In the genomic region with DNA sequence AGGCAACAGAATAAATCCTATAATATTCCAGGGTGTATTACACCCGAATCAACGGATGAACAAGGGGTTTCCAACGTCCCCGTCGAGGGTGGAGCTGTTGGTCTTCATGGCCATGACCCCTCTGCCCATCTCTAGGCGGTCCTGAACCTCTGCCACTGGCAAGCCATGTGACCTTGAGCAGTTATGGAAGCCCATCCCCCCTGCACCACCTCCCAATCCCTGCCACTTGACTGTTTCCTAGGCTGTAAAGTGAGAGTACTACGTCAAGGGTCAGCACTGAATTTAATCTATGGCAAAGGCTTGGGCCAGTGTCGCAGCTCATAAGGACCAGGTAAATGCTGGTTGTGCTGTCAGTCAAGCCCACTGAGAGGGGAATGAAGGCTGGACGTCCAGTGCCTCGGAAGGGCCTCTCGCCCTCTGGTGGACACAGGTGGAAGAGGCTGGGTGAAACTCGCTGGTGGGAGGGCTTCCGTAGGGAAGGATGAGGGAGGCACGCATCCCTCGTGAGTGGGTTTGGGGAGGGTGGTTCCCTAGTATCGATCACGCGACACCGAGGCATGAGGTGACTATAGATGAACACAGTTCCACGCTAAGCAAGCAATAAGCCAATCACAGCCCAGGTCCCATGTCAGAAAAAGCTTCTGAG, we compare ENCODE assay signal across 8 mouse cellular contexts. TPM values are rescaled to one million over a fixed set of nuclear protein-coding genes. Genes with fewer than 3 reads are reported as not detected.
DNase-seq lines count a peak whose midpoint lies in the region; ATAC-seq and TF ChIP-seq lines count a peak whose summit lies in the region.

No protein-coding gene starts in this region.

- TF ChIP-seq POLR2A in small intestine, adult 2 months (IDR thresholded peaks at IDR 0.05; ENCODE audit: low read depth, low read length), result no peak

- H3K36me3 ChIP-seq in forebrain, postnatal 0 days (ENCODE audit: insufficient read depth), result peaks cover 46% of the 10 kb centered on the region
- H3K36me3 ChIP-seq in intestine, postnatal 0 days (ENCODE audit: control insufficient read depth, insufficient read depth), result no peaks in the 10 kb centered on the region
- H3K36me3 ChIP-seq in small intestine, adult 2 months (ENCODE audit: control insufficient read depth, insufficient read depth, low read length), result no peaks in the 10 kb centered on the region

- 37% methylated on average over 20 of the region's 20 CpGs for WGBS in forebrain, postnatal 0 days
- WGBS in intestine, postnatal 0 days, result 31% methylated on average over 20 of the region's 20 CpGs
- WGBS in small intestine, adult 2 months, result 23% methylated on average over 20 of the region's 20 CpGs

- H3K4me1 ChIP-seq in forebrain, postnatal 0 days (ENCODE audit: insufficient read depth), result no peaks in the 10 kb centered on the region
- H3K4me1 ChIP-seq in intestine, postnatal 0 days (replicated peaks; ENCODE audit: control insufficient read depth, insufficient read depth, low read length), result 0 out of 2 replicates have a peak, but pooled peaks cover 3% of the 10 kb centered on the region
- peaks cover 3% of the 10 kb centered on the region for H3K4me1 ChIP-seq in small intestine, adult 2 months (ENCODE audit: control insufficient read depth, insufficient read depth, insufficient read length, low read length)

- no peaks in the 10 kb centered on the region for H3K9me3 ChIP-seq in forebrain, postnatal 0 days (ENCODE audit: low read length)
- H3K9me3 ChIP-seq in intestine, postnatal 0 days (ENCODE audit: control insufficient read depth), result no peaks in the 10 kb centered on the region

- H3K27me3 ChIP-seq in forebrain, postnatal 0 days (ENCODE audit: insufficient read depth, low read length), result no peaks in the 10 kb centered on the region
- no peaks in the 10 kb centered on the region for H3K27me3 ChIP-seq in intestine, postnatal 0 days (replicated peaks; ENCODE audit: control insufficient read depth, insufficient read depth, low read length)
- no peaks in the 10 kb centered on the region for H3K27me3 ChIP-seq in small intestine, adult 2 months (ENCODE audit: control insufficient read depth, insufficient read depth, low read length)

- DNase-seq in adrenal gland, adult (ENCODE audit: inconsistent age in 2 of 2, low spot score in 1 of 2), result peak; percentile 43 to 73
- DNase-seq in adrenal gland, postnatal 4 days (ENCODE audit: low spot score in 2 of 2), result no peak
- peak; percentile 54 for DNase-seq in urinary bladder, postnatal 14 days (ENCODE audit: low spot score)
- DNase-seq in urinary bladder, postnatal 36 days (ENCODE audit: low spot score in 2 of 2), result no peak
- peak; percentile 58 for DNase-seq in forebrain, postnatal 0 days
- peak; percentile 56 for DNase-seq in lung, postnatal 36 days

- peak; percentile 89 for TF ChIP-seq CTCF in forebrain, postnatal 0 days (IDR thresholded peaks at IDR 0.05; ENCODE audit: low read depth)
- peak; percentile 93 for TF ChIP-seq CTCF in intestine, postnatal 0 days (IDR thresholded peaks at IDR 0.05; ENCODE audit: low read depth)
- TF ChIP-seq CTCF in small intestine, adult 2 months (IDR thresholded peaks at IDR 0.05; ENCODE audit: extremely low read depth, insufficient read length, insufficient replicate concordance, low read depth, low read length), result peak; percentile 82

- H3K4me2 ChIP-seq in forebrain, postnatal 0 days (ENCODE audit: low read depth), result no peak overlapping the region
- no peak overlapping the region for H3K4me2 ChIP-seq in intestine, postnatal 0 days (replicated peaks; ENCODE audit: low read depth)

- H3K9ac ChIP-seq in forebrain, postnatal 0 days, result no peak overlapping the region
- no peak overlapping the region for H3K9ac ChIP-seq in intestine, postnatal 0 days (ENCODE audit: low read depth, low read length)

- peak; percentile 57; the same call in 1 of the 2 replicates for ATAC-seq in forebrain, postnatal 0 days
- ATAC-seq in intestine, postnatal 0 days, result no peak

- H3K4me3 ChIP-seq in forebrain, postnatal 0 days (ENCODE audit: low read depth, low read length), result no peak overlapping the region
- no peak overlapping the region for H3K4me3 ChIP-seq in intestine, postnatal 0 days (ENCODE audit: low read depth, low read length)
- no peak overlapping the region for H3K4me3 ChIP-seq in small intestine, adult 2 months (ENCODE audit: low read depth, low read length)

- H3K27ac ChIP-seq in forebrain, postnatal 0 days (ENCODE audit: low read depth, low read length), result no peak overlapping the region
- no peak overlapping the region for H3K27ac ChIP-seq in intestine, postnatal 0 days (ENCODE audit: low read depth, low read length)
- H3K27ac ChIP-seq in small intestine, adult 2 months (ENCODE audit: insufficient read depth, low read depth, low read length), result no peak overlapping the region

RNA-seq across cellular contexts. Expression of gene Tmem44, which starts 18.8 kb away (rescaled TPM):
- total RNA-seq in adrenal gland, postnatal 4 days (2021), result 10 to 100 TPM; 11.0 to 11.7 TPM
- 107 and 113 TPM in 2 replicates for total RNA-seq in forebrain, postnatal 0 days (2014; rRNA removed)
- 66.1 and 66.6 TPM in 2 replicates for polyA plus RNA-seq in forebrain, postnatal 0 days (2015; fragmentation: Nextera tagmentation; extraction: Ambion mirVana)
- 2.9 and 3.1 TPM in 2 replicates for polyA plus RNA-seq in intestine, postnatal 0 days (2015; fragmentation: Nextera tagmentation; extraction: Ambion mirVana)
- 1.2 and 3.0 TPM in 2 replicates for polyA plus RNA-seq in small intestine, adult 2 months (2012; rRNA removed)

RNA-seq across cellular contexts. Expression of gene Lsg1, which starts 55.5 kb away (rescaled TPM):
- total RNA-seq in adrenal gland, postnatal 4 days (2021), result 10 to 100 TPM; 51.5 to 52.0 TPM
- 20.4 and 27.7 TPM in 2 replicates for total RNA-seq in forebrain, postnatal 0 days (2014; rRNA removed)
- 40.8 and 41.4 TPM in 2 replicates for polyA plus RNA-seq in forebrain, postnatal 0 days (2015; fragmentation: Nextera tagmentation; extraction: Ambion mirVana)
- 23.1 and 24.5 TPM in 2 replicates for polyA plus RNA-seq in intestine, postnatal 0 days (2015; fragmentation: Nextera tagmentation; extraction: Ambion mirVana)
- polyA plus RNA-seq in small intestine, adult 2 months (2012; rRNA removed), result 2.6 and 5.5 TPM in 2 replicates

Comparison
In these comparisons a context has a peak if more than half of its experiments do, and no peak if none do; other contexts are left out.
1. DNase-seq: peak in adrenal gland, adult (2 of 2), urinary bladder, postnatal 14 days (single experiment), forebrain, postnatal 0 days (single experiment) and lung, postnatal 36 days (single experiment); none in adrenal gland, postnatal 4 days (0 of 2) and urinary bladder, postnatal 36 days (0 of 2).
2. RNA of gene Tmem44, which starts 18.8 kb away (polyA plus RNA-seq): 66.1 to 66.6 TPM in forebrain, postnatal 0 days; 2.9 to 3.1 TPM in intestine, postnatal 0 days and 1.2 to 3.0 TPM in small intestine, adult 2 months; every median in the first group is over 10 times any median in the second.
3. Peak in every context shown above with its lines, with median percentiles within 50 percentile points of each other: CTCF ChIP-seq.